Mouse (Mus musculus): ENCODE results near the gene Tal1. TPM values are rescaled to one million over a fixed set of nuclear protein-coding genes. Genes with fewer than 3 reads are reported as not detected.

Tal1 gene
- 4.4 and 6.1 TPM in 2 replicates for polyA plus RNA-seq (2012; rRNA removed)

GRCm38 (mm10) chr4:115056371-115056920 lies at the start of gene Tal1:
Gene Tal1, plus strand, starts transcription at chr4:115056426.

GRCm38 (mm10) chr4:115088611-115089338 lies 32.5 kb downstream of the Tal1 start, which contains the start of gene Pdzk1ip1:
Gene Pdzk1ip1, plus strand, starts transcription at chr4:115088708.

Other genes with a start within 250 kb of the Tal1 start
- gene Gm12830, start 234.7 kb upstream of the Tal1 start, polyA plus RNA-seq (2012; rRNA removed) = not detected in 2 replicates
- gene Foxd2, start 147.6 kb upstream of the Tal1 start, polyA plus RNA-seq (2012; rRNA removed) = 0.55 and 0.86 TPM in 2 replicates
- gene Foxe3, start 130.4 kb upstream of the Tal1 start, polyA plus RNA-seq (2012; rRNA removed) = not detected in 2 replicates
- gene Cmpk1, start 69.2 kb upstream of the Tal1 start, polyA plus RNA-seq (2012; rRNA removed) = 10.0 and 17.5 TPM in 2 replicates
- 1.3 and 2.2 TPM in 2 replicates for gene Stil, start 56.3 kb upstream of the Tal1 start, polyA plus RNA-seq (2012; rRNA removed)
- 48.6 and 49.3 TPM in 2 replicates for gene Pdzk1ip1, start 32.3 kb downstream of the Tal1 start, polyA plus RNA-seq (2012; rRNA removed)
- gene Cyp4x1, start 77.9 kb downstream of the Tal1 start, polyA plus RNA-seq (2012; rRNA removed) = 0.03 TPM in 1 of 2 replicates, not detected in the other
- not detected in 2 replicates for gene Cyp4a29, start 185.7 kb downstream of the Tal1 start, polyA plus RNA-seq (2012; rRNA removed)
- gene Cyp4a12a, start 242.6 kb downstream of the Tal1 start, polyA plus RNA-seq (2012; rRNA removed) = 0.11 TPM in 1 of 2 replicates, not detected in the other

Data from ovary, adult 2 months (tissue).